Mouse (Mus musculus) ovary, postnatal 14 days (tissue): ENCODE measurements around the gene Slc25a17.
A peak's percentile ranks its signal among the peaks of the same experiment; 100 is the strongest.

Experiments
- DNase-seq: peaks from one replicate; pipeline ENCODE4 v3.0.0; 2022; ENCODE audit warnings: low spot score

Gene Slc25a17

GRCm38 (mm10) chr15:81360345-81361021 is at the start of gene Slc25a17:
Slc25a17 (minus strand) TSS chr15:81360812.
- DNase-seq, result peak; percentile 93

DNA sequence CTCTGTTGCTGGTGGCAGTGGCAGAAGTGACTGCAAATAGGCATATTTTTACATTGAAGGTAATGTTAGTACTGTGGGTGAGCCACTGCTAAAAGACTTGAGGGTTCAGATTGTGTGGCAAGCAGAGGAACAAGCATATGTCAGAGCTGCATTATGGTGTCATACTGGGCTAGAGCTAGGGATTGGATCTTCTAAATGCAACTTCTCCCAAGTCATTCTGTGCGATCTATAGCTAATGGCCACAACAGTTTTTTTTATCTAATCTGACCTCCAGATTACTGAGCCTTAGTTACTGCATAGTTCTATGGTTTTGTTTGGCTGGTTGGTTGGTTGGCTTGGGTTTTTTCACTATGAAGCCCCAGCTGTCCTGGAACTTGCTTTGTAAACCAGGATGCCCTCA is 47.6 kb upstream of the Slc25a17 start, which contains the start of gene Dnajb7:
Gene Dnajb7, minus strand, starts transcription at position 101 of the 400 bp plus-strand sequence.
- no peak for DNase-seq

DNA sequence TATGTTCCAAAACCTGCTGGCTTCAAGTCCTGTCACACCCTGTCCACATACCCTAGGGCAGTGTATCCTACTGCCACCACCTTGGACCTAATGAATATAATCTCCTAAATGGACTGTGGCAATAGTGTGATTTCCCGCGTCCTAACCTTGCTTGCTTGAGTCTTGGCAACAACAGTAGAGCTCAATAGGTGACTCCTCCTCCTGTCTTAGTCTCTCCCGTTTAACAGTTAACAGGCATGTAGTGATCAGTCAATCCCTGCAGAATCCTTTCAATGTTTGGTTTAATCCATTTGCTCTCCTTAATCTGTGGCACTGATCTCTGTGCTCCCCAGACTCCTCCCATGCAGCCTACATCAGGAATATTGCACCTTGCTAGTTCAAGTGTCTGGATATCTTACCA is 44.4 kb upstream of the Slc25a17 start:
- DNase-seq, result no peak

DNA sequence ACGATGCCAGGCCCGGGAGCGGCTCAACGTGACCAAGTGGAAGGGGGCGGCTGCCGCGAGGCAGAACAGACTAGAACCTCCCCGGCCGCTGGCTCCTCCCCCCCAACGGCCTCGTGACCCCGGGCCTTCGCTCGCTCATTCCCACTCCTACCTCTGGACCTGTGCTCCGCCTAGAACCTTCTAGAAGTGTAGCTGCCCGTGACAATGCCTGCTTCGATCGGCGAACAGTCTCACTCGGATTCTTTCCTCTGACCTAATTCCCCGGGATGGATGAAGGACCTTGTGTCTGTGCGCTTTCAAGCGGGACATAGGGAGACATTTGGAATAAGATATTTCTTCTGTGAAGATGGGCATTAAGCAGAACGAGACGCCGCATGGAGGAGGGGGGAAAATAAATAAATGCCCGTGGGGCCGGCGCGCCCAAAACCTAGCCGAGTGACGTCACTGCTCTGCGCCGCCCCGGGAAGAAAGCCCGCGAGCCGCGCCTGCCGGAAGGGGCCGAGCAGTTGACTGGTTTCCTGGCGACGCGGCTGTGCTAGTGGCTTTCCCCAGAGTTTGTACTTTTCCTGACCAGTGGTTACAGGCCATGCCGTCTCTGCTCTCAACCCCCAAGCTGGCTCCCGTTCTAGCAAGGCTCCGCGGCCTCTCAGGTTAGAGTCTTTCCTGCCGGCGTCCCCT is 39.2 kb upstream of the Slc25a17 start, which contains the start of the genes St13 and Xpnpep3:
Gene St13, minus strand, starts transcription at position 440 of the 678 bp plus-strand sequence.
Gene Xpnpep3, plus strand, starts transcription at position 501 of the 678 bp plus-strand sequence.
- peak; percentile 99 for DNase-seq

DNA sequence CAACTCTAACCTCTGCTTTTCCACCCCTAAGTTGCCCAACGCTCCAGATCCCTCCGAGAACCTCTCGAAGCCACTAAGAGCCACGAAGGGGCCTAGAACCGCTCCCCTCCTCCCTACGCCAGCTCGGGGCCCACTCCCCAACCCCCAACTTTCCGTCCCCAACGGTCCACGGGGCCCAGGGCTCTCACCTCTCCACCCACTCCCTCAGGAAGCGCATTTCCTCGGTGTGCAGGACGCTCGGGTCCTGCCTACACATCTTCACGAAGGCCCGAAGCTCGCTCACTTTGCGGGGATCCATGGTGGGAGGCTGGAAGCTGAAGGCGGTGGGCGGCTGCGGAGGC is 38.7 kb upstream of the Slc25a17 start:
- DNase-seq, result no peak

GRCm38 (mm10) chr15:81398189-81398588 is 37.6 kb upstream of the Slc25a17 start:
- DNase-seq, result no peak

- DNase-seq, result no peak
Measured at GRCm38 (mm10) chr15:81394211-81394915, 33.8 kb upstream of the Slc25a17 start.

- DNase-seq, result no peak
Measured at GRCm38 (mm10) chr15:81392997-81393396, 32.4 kb upstream of the Slc25a17 start.

DNA sequence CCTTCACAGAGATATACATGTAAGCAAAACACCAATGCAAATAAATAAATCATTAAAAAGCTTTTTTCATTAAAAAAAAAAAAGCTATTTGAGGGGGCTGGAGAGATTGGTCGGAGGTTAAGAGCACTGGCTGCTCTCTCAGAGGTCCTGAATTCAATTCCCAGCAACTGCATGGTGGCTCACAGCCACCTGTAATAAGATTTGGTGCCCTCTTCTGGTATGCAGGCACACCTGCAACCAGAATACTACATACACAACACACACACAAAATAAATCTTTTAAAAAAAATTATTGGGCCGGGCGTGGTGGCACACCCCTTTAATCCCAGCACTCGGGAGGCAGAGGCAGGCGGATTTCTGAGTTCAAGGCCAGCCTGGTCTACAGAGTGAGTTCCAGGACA is 25.7 kb upstream of the Slc25a17 start:
- DNase-seq, result no peak

DNA sequence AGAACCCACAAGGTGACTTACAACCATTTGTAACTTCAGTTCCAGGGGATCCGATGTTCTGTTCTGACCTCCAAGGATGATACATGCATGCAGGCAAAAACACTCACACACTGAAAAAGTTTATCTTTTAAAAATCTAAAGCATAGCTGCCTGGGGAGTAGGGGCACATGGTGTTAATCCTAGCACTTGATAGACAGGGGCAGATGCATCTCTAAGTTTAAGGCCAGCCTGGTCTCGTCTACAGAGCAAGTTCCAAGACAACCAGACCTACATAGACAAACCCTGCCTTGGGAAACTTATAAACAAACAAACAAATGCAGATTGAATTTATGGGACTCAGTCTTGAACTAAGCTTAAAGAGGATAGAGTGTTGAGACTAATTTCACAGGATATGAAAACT is 18.2 kb upstream of the Slc25a17 start:
- no peak for DNase-seq

GRCm38 (mm10) chr15:81374621-81375020 is 14.0 kb upstream of the Slc25a17 start:
- no peak for DNase-seq

DNA sequence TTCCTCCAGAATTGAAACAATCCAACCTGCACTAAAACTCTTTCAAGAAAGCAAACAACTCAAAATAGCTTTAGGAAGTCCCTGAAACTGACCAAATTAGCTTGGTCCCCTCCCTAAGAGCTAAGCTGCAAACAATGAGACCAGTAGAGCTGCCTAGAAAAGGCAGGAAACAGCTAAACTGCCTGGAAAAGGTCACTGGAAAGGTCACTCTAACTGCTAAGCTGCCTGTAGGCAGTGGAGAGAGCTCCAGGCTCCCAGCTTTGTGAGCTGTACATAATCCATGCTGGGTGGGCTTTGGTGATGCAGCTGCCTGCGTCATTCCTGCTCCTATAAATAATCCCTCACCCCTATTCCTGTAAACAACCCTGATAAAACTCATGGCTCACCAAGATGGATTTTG is 9.7 kb upstream of the Slc25a17 start:
- no peak for DNase-seq

- no peak for DNase-seq
Measured at GRCm38 (mm10) chr15:81368601-81369000, 8.0 kb upstream of the Slc25a17 start.

DNA sequence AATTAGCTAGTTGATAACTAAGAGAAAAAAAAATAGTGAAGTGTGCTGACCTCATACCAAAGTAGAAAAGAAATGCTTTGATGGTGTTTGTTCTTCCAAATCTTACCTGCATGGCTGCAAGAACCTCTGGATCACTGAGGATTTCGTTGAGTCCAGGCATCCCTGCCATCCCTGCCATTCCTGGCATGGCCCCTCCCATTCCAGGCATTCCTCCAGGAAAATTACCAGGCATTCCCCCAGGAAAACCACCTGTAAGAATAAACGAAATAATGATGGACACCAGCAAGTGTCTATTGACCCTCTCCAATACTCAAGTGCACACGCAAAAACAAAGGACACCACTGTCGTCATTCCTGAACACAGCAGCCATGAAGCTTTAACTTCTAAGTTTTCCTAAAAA is 5.6 kb upstream of the Slc25a17 start:
- DNase-seq, result no peak

DNA sequence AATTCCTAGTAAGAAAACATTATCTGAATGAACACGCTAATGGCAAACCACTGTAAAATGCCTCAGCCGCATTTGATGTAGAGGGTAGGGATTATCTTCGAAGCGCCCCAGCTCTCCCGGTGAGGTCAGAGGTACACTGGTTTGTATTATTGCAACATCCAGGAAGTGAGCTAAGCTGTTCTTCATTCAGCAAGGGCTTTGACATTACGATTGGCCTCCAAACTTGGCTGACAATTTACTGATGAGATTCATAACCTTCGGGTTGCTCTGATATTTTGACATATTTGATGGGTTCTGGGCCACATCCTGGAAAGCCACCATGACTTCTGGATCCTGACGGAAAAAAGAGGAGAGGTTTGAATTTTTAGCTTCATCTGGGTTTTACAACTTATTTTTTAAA is 4.6 kb upstream of the Slc25a17 start:
- no peak for DNase-seq

DNA sequence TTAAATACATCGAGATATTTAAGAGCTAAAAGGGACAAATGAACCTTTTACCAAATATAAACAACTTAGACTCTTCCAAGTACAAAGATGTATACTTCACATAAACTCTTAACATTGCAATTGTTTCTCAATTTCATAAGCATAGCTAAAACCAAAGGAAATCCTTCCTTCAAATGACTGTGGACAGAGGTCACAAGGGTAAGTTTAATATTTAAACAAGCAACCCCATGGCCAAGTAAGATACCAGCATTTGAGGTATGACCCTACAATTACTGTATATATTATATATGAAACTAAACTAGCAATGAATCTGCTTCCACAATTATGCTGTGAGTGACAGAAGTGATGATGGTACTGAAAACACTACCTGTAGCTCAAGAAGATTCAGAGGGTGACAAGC is 3.7 kb upstream of the Slc25a17 start:
- no peak for DNase-seq

DNA sequence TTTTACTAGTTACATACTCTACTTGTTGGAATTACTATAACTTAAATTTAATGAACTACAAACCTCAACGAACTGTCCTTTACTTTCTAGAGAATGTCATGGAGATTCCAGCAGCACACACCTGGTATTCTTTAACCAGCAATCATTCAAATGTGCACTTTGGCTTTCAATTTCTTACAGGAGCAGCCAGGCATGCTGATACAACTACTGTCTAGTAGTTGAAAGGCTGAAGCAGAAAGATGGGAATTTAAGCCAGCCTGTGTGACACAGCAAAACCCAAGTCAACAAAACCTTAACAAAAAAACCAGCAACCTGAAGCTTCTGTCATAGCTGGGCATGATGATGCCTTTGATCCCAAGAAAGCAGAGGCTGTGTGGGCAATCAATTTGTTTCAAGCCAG is 1.9 kb upstream of the Slc25a17 start:
- no peak for DNase-seq

DNA sequence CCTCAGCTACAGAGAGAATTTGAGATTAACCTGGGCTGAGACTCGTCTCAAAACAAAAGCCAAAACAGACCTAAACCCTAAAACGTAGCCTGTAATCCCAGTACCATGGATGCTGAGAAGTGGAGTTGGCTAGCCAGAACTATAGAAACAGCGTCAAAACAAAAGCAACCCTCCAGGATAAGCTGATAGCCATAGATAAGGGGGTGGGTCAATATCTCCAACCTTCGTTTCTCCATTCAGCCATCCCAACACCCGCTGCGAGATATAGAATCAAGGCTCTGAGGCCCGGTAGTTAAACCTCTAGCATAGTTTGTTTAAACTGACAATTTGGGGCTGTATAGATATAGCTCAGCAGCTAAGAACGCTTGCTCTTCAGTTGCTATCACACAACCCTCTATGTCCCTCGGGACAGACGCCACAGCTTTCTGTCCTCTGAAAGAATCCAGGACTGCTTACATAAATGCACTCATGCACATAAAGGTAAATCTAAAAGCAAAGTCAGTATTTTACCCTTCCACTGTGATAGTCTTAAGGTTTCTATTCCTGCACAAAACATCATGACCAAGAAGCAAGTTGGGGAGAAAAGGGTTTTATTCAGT is 904 bp upstream of the Slc25a17 start:
- DNase-seq, result no peak

DNA sequence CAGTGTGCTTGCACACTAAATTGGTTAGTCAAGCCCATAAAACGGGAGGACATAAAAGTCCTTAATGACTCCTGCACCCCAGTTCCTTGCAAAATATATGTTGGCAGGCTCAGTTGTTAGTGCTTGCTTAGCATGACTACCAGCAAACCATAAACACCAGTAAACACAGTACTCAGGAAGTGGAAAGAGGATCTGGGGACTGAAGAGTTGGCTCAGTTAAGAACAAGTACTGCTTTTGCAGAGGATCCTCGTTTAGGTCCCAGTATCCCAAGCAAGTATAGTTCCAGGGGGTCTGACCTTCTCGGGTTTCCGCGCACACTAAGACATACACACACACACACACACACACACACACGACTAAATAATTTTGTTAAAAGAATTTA is 401 bp upstream of the Slc25a17 start:
- DNase-seq, result no peak

GRCm38 (mm10) chr15:81359421-81359820 is 1.2 kb downstream of the Slc25a17 start:
- DNase-seq, result no peak

- DNase-seq, result no peak
Measured at GRCm38 (mm10) chr15:81358943-81359342, 1.7 kb downstream of the Slc25a17 start.

DNA sequence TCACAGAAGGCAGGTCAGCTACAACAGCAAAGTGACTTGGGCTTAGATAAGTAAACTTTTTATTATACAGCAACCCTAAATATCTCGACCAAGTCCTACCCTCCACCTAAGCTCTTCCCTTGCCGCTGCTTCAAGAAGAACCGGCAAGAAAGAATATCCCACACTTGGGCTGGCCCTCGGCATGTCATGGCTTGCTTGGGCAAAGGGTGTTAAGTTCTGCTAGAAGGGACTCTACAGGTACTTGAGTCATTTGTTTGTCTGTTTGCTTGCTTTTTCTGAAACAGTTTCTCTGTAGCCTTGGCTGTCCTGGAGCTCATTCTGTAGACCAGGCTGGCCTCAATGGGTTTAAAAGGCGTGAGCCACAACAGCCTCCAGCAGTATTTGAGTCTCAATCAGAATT is 3.7 kb downstream of the Slc25a17 start:
- no peak for DNase-seq
